Mouse (Mus musculus): Measurements from ENCODE around the gene Gm498. TPM values are rescaled to one million over a fixed set of nuclear protein-coding genes. Genes with fewer than 3 reads are reported as not detected.

Gm498 gene
- polyA plus RNA-seq, 1 experiment from 2014 or later = not detected

DNA sequence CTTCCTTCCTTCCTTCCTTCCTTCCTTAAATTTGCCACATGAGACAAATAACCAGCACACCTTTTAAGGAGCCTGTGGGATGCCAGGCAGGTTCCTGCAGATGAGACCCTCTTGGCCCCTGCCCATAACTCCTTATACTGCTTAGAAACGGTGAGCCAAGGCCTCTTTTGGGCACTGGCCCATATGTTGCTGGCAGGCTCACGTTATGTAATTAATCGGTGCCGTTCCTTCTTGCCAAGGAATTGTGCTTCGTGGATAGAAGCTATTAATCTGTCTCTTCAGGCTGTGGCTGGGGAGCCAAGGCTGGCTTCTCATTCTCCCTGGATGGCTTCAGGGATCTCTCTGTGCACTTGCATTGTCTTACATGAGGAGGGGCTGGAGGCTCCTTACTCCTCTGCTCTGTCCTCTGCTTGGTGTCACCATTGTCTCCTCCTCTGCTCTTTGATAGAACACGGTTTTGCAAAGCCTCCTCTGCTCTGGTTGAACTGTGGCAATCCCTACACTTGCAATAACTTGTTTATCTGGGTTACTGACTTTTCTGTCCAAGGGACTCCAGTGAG is 77.9 kb downstream of the Gm498 start:
- WGBS = 76% methylated on average over 6 of the region's 6 CpGs
- Histone ChIP-seq H3K4me1 (ENCODE audit: control insufficient read depth, insufficient read depth, low read length) (no peaks in the 10 kb centered on the region), H3K4me3 (ENCODE audit: low read depth, low read length) (no peak overlapping the region), H3K4me2 (ENCODE audit: low read depth, low read length) (no peak overlapping the region), H3K27me3 (ENCODE audit: control insufficient read depth, insufficient read depth, low read length) (no peaks in the 10 kb centered on the region), H3K9me3 (replicated peaks; ENCODE audit: control insufficient read depth, low read length) (no peaks in the 10 kb centered on the region), H3K36me3 (replicated peaks; ENCODE audit: control insufficient read depth, insufficient read depth, low read depth, low read length) (no peaks in the 10 kb centered on the region), H3K9ac (replicated peaks; ENCODE audit: low read length) (no peak overlapping the region), H3K27ac (replicated peaks; ENCODE audit: low read depth, low read length) (no peak overlapping the region)
- ATAC-seq (replicated peaks; ENCODE audit: insufficient number of reproducible peaks, low FRiP score, low TSS enrichment, low read depth) = no peak
- no peak for DNase-seq (ENCODE audit: low spot score)

Small RNAs within 50 kb of the gene (microRNA-seq; reads per million reads assigned to microRNA genes)
- not detected for gene Mir6404 (ENCODE audit: borderline number of aligned reads)

Other genes starting within 250 kb of the Gm498 start
- gene Tnfrsf26, start 238.1 kb upstream of the Gm498 start, polyA plus RNA-seq (2014; fragmentation: Nextera tagmentation; extraction: Ambion mirVana) = 0.07 and 0.08 TPM in 2 replicates
- gene Tnfrsf22, start 217.2 kb upstream of the Gm498 start, polyA plus RNA-seq (2014; fragmentation: Nextera tagmentation; extraction: Ambion mirVana) = 8.3 and 11.5 TPM in 2 replicates
- gene Tnfrsf23, start 181.0 kb upstream of the Gm498 start, polyA plus RNA-seq (2014; fragmentation: Nextera tagmentation; extraction: Ambion mirVana) = 0.43 and 0.59 TPM in 2 replicates
- gene Osbpl5, start 109.9 kb upstream of the Gm498 start, polyA plus RNA-seq (2014; fragmentation: Nextera tagmentation; extraction: Ambion mirVana) = 11.9 and 13.9 TPM in 2 replicates
- not detected in 2 replicates for gene Mrgprg, start 99.8 kb upstream of the Gm498 start, polyA plus RNA-seq (2014; fragmentation: Nextera tagmentation; extraction: Ambion mirVana)
- 1.4 and 1.7 TPM in 2 replicates for gene Mrgpre, start 82.3 kb upstream of the Gm498 start, polyA plus RNA-seq (2014; fragmentation: Nextera tagmentation; extraction: Ambion mirVana)
- gene Nadsyn1, start 44.0 kb upstream of the Gm498 start, polyA plus RNA-seq (2014; fragmentation: Nextera tagmentation; extraction: Ambion mirVana) = 7.3 and 7.5 TPM in 2 replicates
- 56.4 and 66.4 TPM in 2 replicates for gene Dhcr7, start 43.7 kb upstream of the Gm498 start, polyA plus RNA-seq (2014; fragmentation: Nextera tagmentation; extraction: Ambion mirVana)
- 0.98 and 1.3 TPM in 2 replicates for gene Shank2, start 135.1 kb downstream of the Gm498 start, polyA plus RNA-seq (2014; fragmentation: Nextera tagmentation; extraction: Ambion mirVana)

Data from embryonic facial prominence, embryonic 11.5 days (tissue).